Mouse (Mus musculus) embryonic facial prominence, embryonic 11.5 days (tissue): Measurements from ENCODE around the gene Noc2l. TPM values are rescaled to one million over a fixed set of nuclear protein-coding genes. Genes with fewer than 3 reads are reported as not detected.

Experiments used
- ATAC-seq: fragments of 200-750 bp; cut with Nextera tagmentation; replicated peaks from 2 replicates; pipeline ENCODE4 v1.8.0; 2017; ENCODE audit warnings: low read depth; ENCODE audit not compliant: insufficient number of reproducible peaks, low FRiP score, low TSS enrichment
- DNase-seq: peaks from one replicate; pipeline ENCODE4 v3.0.0-alpha.2; 2015; ENCODE audit warnings: low spot score
- H3K27ac ChIP-seq: fragments of 300-500 bp; sonication (generic); replicated peaks from 2 replicates; pipeline ENCODE4 v1.5.1; 2014; ENCODE audit warnings: mild to moderate bottlenecking, low read depth, low read length, control low read depth
- H3K27me3 ChIP-seq: fragments of 300-500 bp; sonication (generic); 2 replicates; pipeline ENCODE4 v1.6.1; 2014; ENCODE audit warnings: mild to moderate bottlenecking, low read length, moderate library complexity, mixed read lengths; ENCODE audit not compliant: control insufficient read depth, insufficient read depth
- H3K36me3 ChIP-seq: fragments of 300-500 bp; sonication (generic); replicated peaks from 2 replicates; pipeline ENCODE4 v1.6.1; 2014; ENCODE audit warnings: low read depth, mild to moderate bottlenecking, low read length, moderate library complexity, mixed read lengths; ENCODE audit not compliant: control insufficient read depth, insufficient read depth
- H3K4me1 ChIP-seq: fragments of 300-500 bp; sonication (generic); 2 replicates; pipeline ENCODE4 v1.6.1; 2014; ENCODE audit warnings: low read length, mixed read lengths; ENCODE audit not compliant: control insufficient read depth, insufficient read depth
- H3K4me2 ChIP-seq: fragments of 300-500 bp; sonication (generic); 2 replicates; pipeline ENCODE4 v1.6.1; 2014; ENCODE audit warnings: low read depth, mild to moderate bottlenecking, control low read depth, low read length, moderate library complexity
- H3K4me3 ChIP-seq: fragments of 300-500 bp; sonication (generic); 2 replicates; pipeline ENCODE4 v1.5.1; 2014; ENCODE audit warnings: low read depth, low read length, control low read depth
- H3K9ac ChIP-seq: fragments of 300-500 bp; sonication (generic); replicated peaks from 2 replicates; pipeline ENCODE4 v1.6.1; 2014; ENCODE audit warnings: mild to moderate bottlenecking, control low read depth, low read length
- H3K9me3 ChIP-seq: fragments of 300-500 bp; sonication (generic); replicated peaks from 2 replicates; pipeline ENCODE4 v1.6.1; 2016; ENCODE audit warnings: mild to moderate bottlenecking, low read length, inconsistent platforms, mixed read lengths; ENCODE audit not compliant: control insufficient read depth
- WGBS: fragments of 180-500 bp; shearing (Covaris S2); extraction: QIAGEN DNeasy Blood & Tissue Kit; methylation state at CpG from one replicate; pipeline ENCODE4 v1.1.7; 2014; 5-methylcytosine and 5-hydroxymethylcytosine counted together
- polyA plus RNA-seq: library from polyadenylated mRNA; unstranded; fragments of >200 nt; fragmentation: Nextera tagmentation; extraction: Ambion mirVana; gene quantifications from 2 replicates; pipeline ENCODE4 v1.2.1, GENCODE M21; 2014

Noc2l gene
- polyA plus RNA-seq, 1 experiment from 2014 or later, result 76.9 TPM

- Histone ChIP-seq H3K4me3 (peak overlapping the region; percentile 92), H3K27me3 (no peaks in the 10 kb centered on the region), H3K36me3 (peaks cover 18% of the 10 kb centered on the region), H3K9ac (peak overlapping the region; percentile 82), H3K27ac (peak overlapping the region; percentile 94), H3K4me1 (no peaks in the 10 kb centered on the region; the same call in 1 of the 2 replicates), H3K9me3 (no peaks in the 10 kb centered on the region), H3K4me2 (peak overlapping the region; percentile 71)
- DNase-seq (peak; percentile 41), ATAC-seq (no peak)
- WGBS, result 25% methylated on average over 55 of the region's 60 CpGs
These were observed 1.0 kb downstream of the Noc2l start for GRCm38 (mm10) chr4:156236651-156237447.

GRCm38 (mm10) chr4:156249567-156249966 lies 13.8 kb downstream of the Noc2l start:
- 60% methylated on average over 11 of the region's 11 CpGs for WGBS
- no peak for ATAC-seq
- no peak for DNase-seq
- peaks cover 4% of the 10 kb centered on the region for H3K27me3 ChIP-seq
- peaks cover 9% of the 10 kb centered on the region for H3K36me3 ChIP-seq
- no peaks in the 10 kb centered on the region for H3K4me1 ChIP-seq
- H3K9me3 ChIP-seq, result no peaks in the 10 kb centered on the region
- no peak overlapping the region for H3K4me2 ChIP-seq
- H3K27ac ChIP-seq, result no peak overlapping the region
- no peak overlapping the region for H3K4me3 ChIP-seq
- H3K9ac ChIP-seq, result no peak overlapping the region

- Histone ChIP-seq H3K36me3 (peaks cover 6% of the 10 kb centered on the region), H3K4me1 (no peaks in the 10 kb centered on the region; the same call in 1 of the 2 replicates), H3K4me2 (no peak overlapping the region), H3K9me3 (no peaks in the 10 kb centered on the region), H3K4me3 (no peak overlapping the region), H3K27me3 (peaks cover 16% of the 10 kb centered on the region), H3K9ac (no peak overlapping the region), H3K27ac (no peak overlapping the region)
- DNase-seq, result no peak
- 74% methylated on average over 8 of the region's 8 CpGs for WGBS
- no peak for ATAC-seq
These were observed 15.3 kb downstream of the Noc2l start for GRCm38 (mm10) chr4:156251081-156251480.

- Histone ChIP-seq H3K9ac (no peak overlapping the region), H3K4me1 (no peaks in the 10 kb centered on the region; the same call in 1 of the 2 replicates), H3K4me2 (no peak overlapping the region), H3K27ac (no peak overlapping the region), H3K4me3 (no peak overlapping the region), H3K9me3 (no peaks in the 10 kb centered on the region), H3K36me3 (peaks cover 3% of the 10 kb centered on the region), H3K27me3 (peaks cover 16% of the 10 kb centered on the region)
- DNase-seq (no peak), ATAC-seq (no peak)
- WGBS, result 30% methylated on average over 7 of the region's 7 CpGs
These were observed 16.3 kb downstream of the Noc2l start for GRCm38 (mm10) chr4:156252140-156252539.

- Histone ChIP-seq H3K9me3 (no peaks in the 10 kb centered on the region), H3K27ac (no peak overlapping the region), H3K36me3 (peaks cover 3% of the 10 kb centered on the region; the same call in 1 of the 2 replicates), H3K4me3 (no peak overlapping the region), H3K9ac (no peak overlapping the region), H3K27me3 (peaks cover 16% of the 10 kb centered on the region), H3K4me1 (no peaks in the 10 kb centered on the region; the same call in 1 of the 2 replicates), H3K4me2 (no peak overlapping the region)
- 20% methylated on average over 3 of the region's 3 CpGs for WGBS
- no peak for DNase-seq
- ATAC-seq, result no peak
These were observed 16.8 kb downstream of the Noc2l start for GRCm38 (mm10) chr4:156252619-156253018.

GRCm38 (mm10) chr4:156253043-156253442 lies 17.2 kb downstream of the Noc2l start:
- ATAC-seq (no peak), DNase-seq (no peak)
- no peak overlapping the region for H3K27ac ChIP-seq
- H3K36me3 ChIP-seq, result peaks cover 3% of the 10 kb centered on the region; the same call in 1 of the 2 replicates
- no peak overlapping the region for H3K4me3 ChIP-seq
- H3K9me3 ChIP-seq, result no peaks in the 10 kb centered on the region
- WGBS, result 50% methylated on average over 7 of the region's 7 CpGs
- H3K4me1 ChIP-seq, result no peaks in the 10 kb centered on the region; the same call in 1 of the 2 replicates
- H3K27me3 ChIP-seq, result peaks cover 16% of the 10 kb centered on the region
- no peak overlapping the region for H3K9ac ChIP-seq
- H3K4me2 ChIP-seq, result no peak overlapping the region

GRCm38 (mm10) chr4:156254361-156255077 lies 18.7 kb downstream of the Noc2l start:
- WGBS, result 2% methylated on average over 30 of the region's 30 CpGs
- Histone ChIP-seq H3K4me3 (no peak overlapping the region), H3K9me3 (no peaks in the 10 kb centered on the region), H3K27ac (no peak overlapping the region), H3K4me1 (no peaks in the 10 kb centered on the region; the same call in 1 of the 2 replicates), H3K4me2 (peak overlapping the region; percentile 2; the same call in 1 of the 2 replicates), H3K27me3 (peaks cover 16% of the 10 kb centered on the region), H3K36me3 (no peaks in the 10 kb centered on the region), H3K9ac (no peak overlapping the region)
- ATAC-seq (peak; percentile 63), DNase-seq (peak; percentile 13)
